Mouse (Mus musculus): ENCODE measurements around the gene Ccnk.

- no peak for TF ChIP-seq CTCF (IDR thresholded peaks at IDR 0.05; ENCODE audit: extremely low read depth, insufficient read depth, insufficient read length, insufficient replicate concordance)
- TF ChIP-seq POLR2A (IDR thresholded peaks at IDR 0.05; ENCODE audit: low read depth, low read length) = no peak
Observed at GRCm38 (mm10) chr12:108149764-108150163, 29.6 kb upstream of the Ccnk start.
